Mouse (Mus musculus): Measurements from ENCODE around the gene Ddn. TPM values are rescaled to one million over a fixed set of nuclear protein-coding genes. Genes with fewer than 3 reads are reported as not detected.

Gene Ddn
- not detected in 2 replicates for polyA plus RNA-seq (2012; rRNA removed)

DNA sequence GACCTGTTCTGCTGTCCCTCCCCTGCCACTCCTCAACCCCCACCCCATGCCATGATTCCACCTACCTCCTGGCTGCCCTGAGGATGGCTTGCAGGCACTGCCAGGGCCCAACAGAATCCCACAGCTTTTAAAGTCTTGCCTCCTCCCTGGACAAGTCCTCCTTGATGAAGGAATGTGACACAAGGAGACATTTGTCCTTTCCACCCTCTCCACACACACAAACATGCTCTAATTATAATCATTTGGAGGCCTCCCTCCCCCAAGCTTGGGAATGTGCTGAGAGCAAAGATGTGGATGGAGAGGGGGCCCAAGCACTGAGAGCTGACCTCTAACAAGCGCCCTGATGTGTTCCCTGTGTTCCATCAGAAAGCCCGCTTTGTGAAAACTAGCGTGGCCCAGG lies at the start of gene Ddn:
Gene Ddn (minus strand): TSS at position 101 of the 400 bp plus-strand sequence.
- WGBS: 88% methylated on average over 3 of the region's 3 CpGs
- Histone ChIP-seq H3K27ac (ENCODE audit: insufficient read depth, low read depth, low read length) (no peak within 1 kb of the TSS), H3K4me1 (ENCODE audit: control insufficient read depth, insufficient read depth, insufficient read length, low read length) (peaks cover 22% of the 10 kb centered on the region), H3K36me3 (ENCODE audit: control insufficient read depth, insufficient read depth, low read length) (peaks cover 21% of the 10 kb centered on the region), H3K4me3 (ENCODE audit: low read depth, low read length) (no peak within 1 kb of the TSS), H3K27me3 (ENCODE audit: control insufficient read depth, insufficient read depth, low read length) (peaks cover 44% of the 10 kb centered on the region)
- TF ChIP-seq CTCF (IDR thresholded peaks at IDR 0.05; ENCODE audit: extremely low read depth, insufficient read length, insufficient replicate concordance, low read depth, low read length) (no peak), POLR2A (IDR thresholded peaks at IDR 0.05; ENCODE audit: low read depth, low read length) (no peak)

DNA sequence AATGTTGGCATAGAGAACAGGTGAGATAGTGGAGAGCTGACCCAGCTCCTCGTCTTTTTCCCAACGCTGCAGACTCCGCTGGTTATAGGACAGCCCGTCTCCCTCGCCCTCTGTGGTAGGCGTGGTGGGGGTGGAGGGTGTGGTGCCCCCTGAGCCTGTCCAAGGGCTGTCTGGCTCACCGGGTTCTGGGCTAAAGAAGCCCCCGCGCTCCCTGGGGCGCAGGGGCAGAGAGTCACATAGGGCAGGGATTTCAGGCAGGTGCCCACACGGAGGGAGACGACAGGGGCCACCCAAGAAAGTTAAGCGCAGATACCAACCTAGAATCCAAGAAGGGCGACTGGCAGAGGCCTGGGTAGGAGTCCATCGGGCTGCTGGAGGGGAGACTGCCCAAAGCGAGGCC lies 44.9 kb upstream of the Ddn start:
- no peak overlapping the region for H3K27ac ChIP-seq (ENCODE audit: insufficient read depth, low read depth, low read length)
- H3K4me1 ChIP-seq (ENCODE audit: control insufficient read depth, insufficient read depth, insufficient read length, low read length): no peaks in the 10 kb centered on the region
- no peak overlapping the region for H3K4me3 ChIP-seq (ENCODE audit: low read depth, low read length)
- TF ChIP-seq POLR2A (IDR thresholded peaks at IDR 0.05; ENCODE audit: low read depth, low read length): no peak
- TF ChIP-seq CTCF (IDR thresholded peaks at IDR 0.05; ENCODE audit: extremely low read depth, insufficient read length, insufficient replicate concordance, low read depth, low read length): no peak
- peaks cover 95% of the 10 kb centered on the region for H3K36me3 ChIP-seq (ENCODE audit: control insufficient read depth, insufficient read depth, low read length)
- WGBS: 81% methylated on average over 16 of the region's 16 CpGs
- no peaks in the 10 kb centered on the region for H3K27me3 ChIP-seq (ENCODE audit: control insufficient read depth, insufficient read depth, low read length)

DNA sequence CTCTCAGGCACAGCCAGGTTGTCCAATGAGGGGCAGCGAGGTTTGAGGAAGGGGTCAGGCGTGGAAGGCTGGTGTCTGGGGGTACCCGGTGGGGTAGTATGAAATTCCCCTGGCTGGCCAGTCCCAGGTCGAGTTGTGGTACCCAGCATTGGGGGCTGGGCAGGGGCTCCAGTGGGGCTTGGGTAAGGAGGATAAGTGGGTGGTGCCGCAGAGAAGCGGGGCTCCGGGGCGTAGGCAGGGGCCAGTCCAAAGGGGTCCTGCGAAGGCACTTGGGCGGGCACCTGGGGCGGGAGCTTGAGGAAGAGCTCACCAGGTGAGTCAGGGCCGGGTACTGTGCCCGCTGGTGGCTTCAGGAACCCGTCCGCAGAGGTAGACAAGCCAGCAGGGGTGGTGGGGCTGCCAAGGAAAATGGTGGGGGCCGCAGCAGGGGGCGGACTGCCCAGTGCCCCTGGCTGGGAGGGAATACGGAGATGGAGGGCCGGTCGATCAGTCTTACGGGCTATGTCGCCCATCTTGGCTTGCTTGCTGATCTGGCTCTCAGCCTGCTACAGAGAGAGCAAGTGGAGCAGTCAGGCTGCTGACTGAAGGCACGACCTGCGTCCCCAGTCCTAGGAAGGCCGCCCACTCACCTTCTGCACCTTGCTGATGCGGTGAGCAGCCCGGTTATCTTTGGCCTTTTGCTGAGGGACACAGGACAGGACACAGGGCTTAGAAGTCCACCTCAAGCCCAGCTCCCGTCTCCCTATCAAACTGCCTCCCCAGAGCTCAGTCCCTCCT lies 44.1 kb upstream of the Ddn start:
- 93% methylated on average over 27 of the region's 28 CpGs for WGBS
- peaks cover 99% of the 10 kb centered on the region for H3K36me3 ChIP-seq (ENCODE audit: control insufficient read depth, insufficient read depth, low read length)
- no peaks in the 10 kb centered on the region for H3K27me3 ChIP-seq (ENCODE audit: control insufficient read depth, insufficient read depth, low read length)
- no peaks in the 10 kb centered on the region for H3K4me1 ChIP-seq (ENCODE audit: control insufficient read depth, insufficient read depth, insufficient read length, low read length)
- no peak overlapping the region for H3K27ac ChIP-seq (ENCODE audit: insufficient read depth, low read depth, low read length)
- H3K4me3 ChIP-seq (ENCODE audit: low read depth, low read length): no peak overlapping the region
- TF ChIP-seq POLR2A (IDR thresholded peaks at IDR 0.05; ENCODE audit: low read depth, low read length) (no peak), CTCF (IDR thresholded peaks at IDR 0.05; ENCODE audit: extremely low read depth, insufficient read length, insufficient replicate concordance, low read depth, low read length) (no peak)

GRCm38 (mm10) chr15:98852733-98853132 lies 43.4 kb upstream of the Ddn start:
- TF ChIP-seq CTCF (IDR thresholded peaks at IDR 0.05; ENCODE audit: extremely low read depth, insufficient read length, insufficient replicate concordance, low read depth, low read length): no peak
- no peak for TF ChIP-seq POLR2A (IDR thresholded peaks at IDR 0.05; ENCODE audit: low read depth, low read length)

GRCm38 (mm10) chr15:98852071-98852470 lies 42.8 kb upstream of the Ddn start:
- Histone ChIP-seq H3K4me3 (ENCODE audit: low read depth, low read length) (no peak overlapping the region), H3K27me3 (ENCODE audit: control insufficient read depth, insufficient read depth, low read length) (no peaks in the 10 kb centered on the region), H3K27ac (ENCODE audit: insufficient read depth, low read depth, low read length) (no peak overlapping the region), H3K36me3 (ENCODE audit: control insufficient read depth, insufficient read depth, low read length) (peaks cover 98% of the 10 kb centered on the region), H3K4me1 (ENCODE audit: control insufficient read depth, insufficient read depth, insufficient read length, low read length) (no peaks in the 10 kb centered on the region)
- TF ChIP-seq POLR2A (IDR thresholded peaks at IDR 0.05; ENCODE audit: low read depth, low read length) (no peak), CTCF (IDR thresholded peaks at IDR 0.05; ENCODE audit: extremely low read depth, insufficient read length, insufficient replicate concordance, low read depth, low read length) (no peak)
- WGBS: 94% methylated on average over 9 of the region's 9 CpGs

More at GRCm38 (mm10) chr15:98852733-98853132, 43.4 kb upstream of the Ddn start:
- 90% methylated on average over 9 of the region's 9 CpGs for WGBS
- Histone ChIP-seq H3K4me3 (ENCODE audit: low read depth, low read length) (no peak overlapping the region), H3K27ac (ENCODE audit: insufficient read depth, low read depth, low read length) (no peak overlapping the region), H3K27me3 (ENCODE audit: control insufficient read depth, insufficient read depth, low read length) (no peaks in the 10 kb centered on the region), H3K4me1 (ENCODE audit: control insufficient read depth, insufficient read depth, insufficient read length, low read length) (no peaks in the 10 kb centered on the region), H3K36me3 (ENCODE audit: control insufficient read depth, insufficient read depth, low read length) (peaks cover 98% of the 10 kb centered on the region)

DNA sequence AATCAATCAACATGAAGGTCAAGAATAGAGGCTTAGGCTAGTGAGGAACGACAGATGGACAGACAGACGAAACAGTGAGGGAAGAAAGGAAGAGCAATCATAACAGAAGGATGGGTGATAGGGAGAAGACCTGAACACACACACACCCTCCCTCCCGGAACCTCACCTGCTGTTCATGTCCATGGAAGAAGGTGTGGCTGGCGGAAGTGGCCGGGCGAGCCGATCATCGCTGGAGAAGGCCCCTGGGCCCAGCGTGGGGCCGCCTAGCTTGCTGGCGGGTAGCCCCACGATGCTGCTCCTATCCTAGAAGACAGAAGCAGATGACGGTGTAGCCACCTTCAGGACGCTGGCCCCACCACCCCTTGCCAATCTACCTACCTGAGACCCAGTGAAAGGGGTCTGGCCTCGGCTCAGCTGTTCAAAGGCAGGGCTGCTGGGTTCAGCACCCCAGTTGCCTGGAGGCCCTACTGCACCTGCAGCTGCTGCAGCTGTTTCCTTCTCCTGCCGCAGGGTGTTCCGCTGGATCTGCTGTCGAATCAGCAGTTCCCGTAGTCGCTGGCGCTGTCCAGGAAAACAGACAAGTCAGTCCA lies 42.0 kb upstream of the Ddn start:
- H3K4me1 ChIP-seq (ENCODE audit: control insufficient read depth, insufficient read depth, insufficient read length, low read length): no peaks in the 10 kb centered on the region
- peaks cover 98% of the 10 kb centered on the region for H3K36me3 ChIP-seq (ENCODE audit: control insufficient read depth, insufficient read depth, low read length)
- WGBS: 76% methylated on average over 21 of the region's 21 CpGs
- no peak for TF ChIP-seq CTCF (IDR thresholded peaks at IDR 0.05; ENCODE audit: extremely low read depth, insufficient read length, insufficient replicate concordance, low read depth, low read length)
- no peak for TF ChIP-seq POLR2A (IDR thresholded peaks at IDR 0.05; ENCODE audit: low read depth, low read length)
- no peak overlapping the region for H3K4me3 ChIP-seq (ENCODE audit: low read depth, low read length)
- no peak overlapping the region for H3K27ac ChIP-seq (ENCODE audit: insufficient read depth, low read depth, low read length)
- no peaks in the 10 kb centered on the region for H3K27me3 ChIP-seq (ENCODE audit: control insufficient read depth, insufficient read depth, low read length)

DNA sequence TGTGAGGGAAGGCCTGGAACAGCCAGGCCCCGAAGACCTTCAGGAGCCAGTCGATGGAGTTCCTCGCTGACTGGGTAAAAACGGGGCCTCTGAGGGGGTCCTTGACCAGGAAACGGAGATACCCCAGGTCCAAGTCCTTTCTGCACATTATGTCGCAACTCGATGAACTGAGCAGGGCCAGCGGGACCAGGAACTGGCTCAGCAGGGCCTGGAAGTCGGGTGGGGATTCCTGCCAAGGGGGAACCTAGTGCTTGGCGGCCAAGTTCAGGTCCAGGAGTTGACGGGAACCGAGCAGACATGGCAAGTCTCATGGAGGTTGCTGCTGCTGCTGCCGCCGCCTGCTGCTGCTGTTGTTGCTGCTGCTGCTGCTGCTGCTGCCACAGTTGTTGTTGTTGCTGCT lies 41.4 kb upstream of the Ddn start:
- no peaks in the 10 kb centered on the region for H3K4me1 ChIP-seq (ENCODE audit: control insufficient read depth, insufficient read depth, insufficient read length, low read length)
- peaks cover 98% of the 10 kb centered on the region for H3K36me3 ChIP-seq (ENCODE audit: control insufficient read depth, insufficient read depth, low read length)
- TF ChIP-seq CTCF (IDR thresholded peaks at IDR 0.05; ENCODE audit: extremely low read depth, insufficient read length, insufficient replicate concordance, low read depth, low read length): no peak
- TF ChIP-seq POLR2A (IDR thresholded peaks at IDR 0.05; ENCODE audit: low read depth, low read length): no peak
- WGBS: 75% methylated on average over 14 of the region's 14 CpGs
- no peak overlapping the region for H3K4me3 ChIP-seq (ENCODE audit: low read depth, low read length)
- H3K27ac ChIP-seq (ENCODE audit: insufficient read depth, low read depth, low read length): no peak overlapping the region
- H3K27me3 ChIP-seq (ENCODE audit: control insufficient read depth, insufficient read depth, low read length): no peaks in the 10 kb centered on the region
